Mouse (Mus musculus): ENCODE data around the gene Bbc3.

Gene Bbc3

GRCm38 (mm10) chr7:16315222-16315759, 7.1 kb downstream of the Bbc3 start:
- DNase-seq (ENCODE audit: low spot score) = no peak

- DNase-seq (ENCODE audit: low spot score) = no peak
Measured at GRCm38 (mm10) chr7:16317094-16317493, 8.9 kb downstream of the Bbc3 start.

GRCm38 (mm10) chr7:16319216-16319615, 11.0 kb downstream of the Bbc3 start:
- no peak for DNase-seq (ENCODE audit: low spot score)

DNA sequence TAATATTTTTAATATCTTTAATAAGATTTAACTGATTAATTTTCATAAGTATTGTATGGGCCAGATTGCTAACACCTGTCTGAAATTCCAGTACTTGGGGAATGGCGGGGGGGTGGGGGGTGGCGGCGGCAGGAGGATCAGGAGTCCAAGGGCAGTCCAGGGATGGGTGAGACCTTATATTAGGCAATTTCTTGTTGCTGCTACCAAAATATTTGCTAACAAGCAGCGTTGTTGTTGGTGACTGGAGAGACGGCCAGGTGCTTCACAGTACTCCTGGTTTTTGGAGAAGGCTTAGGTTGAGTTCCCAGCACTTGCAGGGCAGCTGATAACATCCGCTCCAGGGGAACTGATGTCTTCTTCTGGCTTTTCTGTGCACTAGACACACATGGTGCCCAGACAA, 12.3 kb downstream of the Bbc3 start:
- DNase-seq (ENCODE audit: low spot score) = no peak

GRCm38 (mm10) chr7:16324661-16325060, 16.5 kb downstream of the Bbc3 start:
- DNase-seq (ENCODE audit: low spot score) = no peak

- DNase-seq (ENCODE audit: low spot score) = peak; percentile 57
Measured at GRCm38 (mm10) chr7:16325920-16326606, 17.9 kb downstream of the Bbc3 start.

DNA sequence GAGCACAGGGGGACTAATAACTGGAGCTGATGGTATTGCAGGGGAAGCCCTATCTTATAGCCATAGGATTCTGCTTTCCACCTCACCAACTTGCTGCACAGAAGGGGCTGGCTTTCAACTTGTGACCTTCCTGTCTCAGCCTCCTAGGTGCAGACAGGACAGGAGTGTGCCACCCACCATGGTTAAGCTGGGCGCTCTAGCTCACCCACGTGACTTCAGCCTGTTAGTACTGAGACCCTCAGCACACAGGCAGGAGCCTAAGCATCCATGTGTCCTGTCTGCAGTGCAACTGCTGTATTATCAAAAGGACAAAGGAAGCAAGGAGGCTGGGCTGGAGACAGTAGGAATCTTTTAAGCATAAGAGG, 18.4 kb downstream of the Bbc3 start:
- no peak for DNase-seq (ENCODE audit: low spot score)

DNA sequence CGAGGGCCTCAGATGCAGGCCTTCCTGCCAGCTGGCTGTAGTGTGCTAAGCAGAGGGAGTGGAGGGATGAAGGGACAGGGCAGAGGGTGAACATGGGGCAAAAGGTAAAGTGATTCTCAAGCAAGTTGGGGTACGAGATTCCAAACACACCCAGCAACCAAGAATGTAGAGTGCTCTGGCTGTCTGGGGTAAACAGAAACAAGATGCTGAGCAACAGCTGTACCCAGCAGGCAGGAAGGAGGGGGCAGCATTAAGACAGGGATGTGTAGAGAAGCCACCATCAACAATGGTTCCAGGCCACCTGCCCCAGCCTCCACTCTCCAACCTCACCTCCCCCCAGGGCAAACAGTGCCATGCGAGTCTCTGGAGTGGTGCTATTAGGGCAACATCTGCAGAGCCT, 21.0 kb downstream of the Bbc3 start:
- DNase-seq (ENCODE audit: low spot score) = no peak

GRCm38 (mm10) chr7:16337733-16338132, 29.5 kb downstream of the Bbc3 start:
- DNase-seq (ENCODE audit: low spot score) = no peak

GRCm38 (mm10) chr7:16344598-16344997, 36.4 kb downstream of the Bbc3 start:
- no peak for DNase-seq (ENCODE audit: low spot score)

DNA sequence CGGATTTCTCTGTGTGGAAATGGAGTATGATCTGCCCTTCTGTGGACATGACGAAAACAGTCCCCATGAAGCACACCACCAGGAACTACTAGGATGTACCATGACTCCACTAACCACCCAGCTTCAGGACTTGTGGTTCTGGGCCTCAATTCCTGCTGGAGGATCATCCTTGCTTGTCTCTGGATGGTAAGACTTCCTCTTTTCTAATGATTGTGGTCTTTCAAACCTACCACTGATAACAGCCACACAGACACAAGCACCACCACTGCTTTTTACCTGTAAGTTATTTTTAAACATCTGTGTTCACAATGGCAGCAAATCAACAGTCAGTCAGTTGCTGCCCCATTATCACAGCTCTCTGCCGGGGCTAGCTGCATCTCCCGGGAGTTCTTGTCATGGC, 37.1 kb downstream of the Bbc3 start:
- DNase-seq (ENCODE audit: low spot score) = no peak

DNA sequence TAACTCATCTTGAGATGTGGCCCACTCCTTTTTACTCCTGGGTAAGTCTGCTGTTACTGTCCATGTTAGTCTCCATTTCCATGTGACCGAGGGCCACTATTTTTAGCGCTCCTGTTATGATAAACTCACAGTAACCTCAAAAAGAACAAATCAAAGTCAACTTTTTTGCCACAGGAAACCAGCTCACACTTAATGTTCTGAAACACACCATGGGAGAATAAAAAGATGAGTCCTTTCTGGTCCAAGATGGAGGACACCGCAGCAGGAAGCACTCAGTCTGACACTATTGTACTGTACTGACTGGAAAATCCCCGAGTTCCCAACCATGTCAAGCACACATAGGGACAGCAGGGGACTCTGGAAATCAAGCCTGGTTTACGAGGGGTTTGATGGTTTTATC, 41.8 kb downstream of the Bbc3 start:
- no peak for DNase-seq (ENCODE audit: low spot score)

DNA sequence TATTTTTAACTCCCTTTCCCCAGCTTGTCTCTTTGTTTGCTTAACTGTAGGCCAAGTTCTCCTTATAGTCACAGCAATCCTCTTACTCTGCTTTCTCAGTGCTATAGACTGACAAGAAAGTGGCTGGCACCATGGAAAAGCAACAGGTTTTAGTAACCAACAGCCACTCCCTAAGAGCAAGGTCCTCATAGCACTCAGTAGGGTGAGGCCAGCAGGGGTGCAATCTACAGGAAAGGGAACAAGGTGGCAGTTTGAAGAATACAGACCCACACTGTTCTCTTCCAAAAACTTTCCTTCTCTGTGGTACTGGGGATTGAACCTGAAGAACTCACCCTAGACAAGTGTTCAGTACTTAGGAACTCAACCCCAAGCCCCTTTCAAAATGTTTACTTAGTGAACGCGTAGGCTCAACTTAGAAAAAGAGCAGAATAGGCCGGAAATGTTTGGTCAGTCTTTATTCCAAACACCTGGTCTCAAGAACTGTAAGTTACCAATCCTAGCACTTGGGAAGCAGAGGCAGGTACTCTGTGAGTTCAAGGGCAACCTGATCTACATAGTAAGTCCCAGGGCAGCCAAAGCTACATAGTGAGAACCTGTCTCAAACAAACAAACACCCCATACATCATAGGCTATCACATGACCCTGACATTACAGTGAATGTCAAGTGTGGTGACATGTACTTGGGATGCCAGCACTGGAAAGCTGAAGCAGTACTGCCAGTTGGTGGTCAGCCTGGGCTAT, 47.8 kb downstream of the Bbc3 start:
- DNase-seq (ENCODE audit: low spot score) = no peak

DNA sequence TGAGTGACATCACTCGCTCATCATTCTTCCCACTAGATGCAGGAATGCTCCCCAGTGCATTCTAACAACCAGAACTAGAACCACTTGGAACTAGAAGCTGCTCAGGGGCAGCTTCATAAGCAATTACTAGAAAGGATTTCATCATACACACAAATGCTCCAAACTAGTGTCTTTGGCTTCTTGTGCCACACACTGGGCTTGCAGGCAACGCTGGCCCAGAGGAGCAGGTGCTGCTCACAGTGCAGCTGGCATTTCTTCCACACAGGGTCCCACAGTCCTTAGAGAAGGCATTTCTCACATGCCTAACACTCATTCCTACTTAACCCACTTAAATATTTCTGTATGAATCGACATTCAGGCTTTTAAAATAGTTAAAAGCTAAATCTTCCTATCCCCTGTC, 49.4 kb downstream of the Bbc3 start:
- no peak for DNase-seq (ENCODE audit: low spot score)

DNA sequence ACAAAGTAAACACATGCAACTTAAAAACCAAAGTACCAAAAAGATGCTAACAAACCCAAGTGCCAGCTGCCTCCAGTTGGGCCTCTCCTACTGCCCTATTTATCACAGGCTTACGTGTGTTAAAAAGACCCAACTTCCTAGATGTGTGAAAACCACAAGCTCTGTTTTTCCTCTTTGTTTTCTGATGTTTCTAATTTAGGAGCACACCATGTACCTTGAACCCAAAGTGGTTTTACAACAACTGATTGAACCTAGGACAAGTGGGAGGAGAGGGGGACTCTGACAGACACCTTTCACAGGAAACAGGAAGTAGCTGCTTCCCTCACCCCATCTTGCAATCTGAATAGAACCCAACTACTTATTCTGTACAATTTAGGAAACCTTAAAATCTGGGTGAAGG, 56.1 kb downstream of the Bbc3 start:
- DNase-seq (ENCODE audit: low spot score) = no peak

DNA sequence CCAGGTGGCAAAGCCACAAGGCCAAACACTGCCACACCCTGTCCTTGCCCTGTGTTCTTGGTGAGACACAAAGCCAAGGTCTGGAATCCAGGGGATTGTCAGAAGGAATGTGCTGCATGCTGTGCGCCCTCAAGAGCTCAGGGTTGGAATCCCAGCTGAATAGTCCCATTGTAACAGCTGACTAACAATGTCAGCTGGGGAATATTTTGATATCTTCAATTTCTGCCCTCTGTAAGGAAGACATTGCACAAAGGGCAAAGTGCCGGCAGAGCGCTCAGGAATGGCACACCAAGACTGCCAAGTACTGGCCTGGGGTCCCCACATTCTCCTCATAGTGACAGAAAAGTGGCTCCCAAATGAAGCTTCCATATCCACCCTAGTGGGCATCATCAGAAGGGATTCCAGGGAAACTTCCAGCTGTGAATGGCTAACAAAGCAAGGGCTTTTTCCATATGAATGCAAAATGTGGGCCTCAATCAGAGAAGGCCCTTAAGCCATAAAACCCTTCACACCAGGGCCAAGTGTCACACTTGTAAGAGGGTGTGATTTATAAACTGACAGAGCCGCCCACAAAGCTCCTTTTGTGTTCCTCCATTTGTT, 56.8 kb downstream of the Bbc3 start:
- no peak for DNase-seq (ENCODE audit: low spot score)

- no peak for DNase-seq (ENCODE audit: low spot score)
Measured at GRCm38 (mm10) chr7:16366133-16366646, 58.0 kb downstream of the Bbc3 start.

DNA sequence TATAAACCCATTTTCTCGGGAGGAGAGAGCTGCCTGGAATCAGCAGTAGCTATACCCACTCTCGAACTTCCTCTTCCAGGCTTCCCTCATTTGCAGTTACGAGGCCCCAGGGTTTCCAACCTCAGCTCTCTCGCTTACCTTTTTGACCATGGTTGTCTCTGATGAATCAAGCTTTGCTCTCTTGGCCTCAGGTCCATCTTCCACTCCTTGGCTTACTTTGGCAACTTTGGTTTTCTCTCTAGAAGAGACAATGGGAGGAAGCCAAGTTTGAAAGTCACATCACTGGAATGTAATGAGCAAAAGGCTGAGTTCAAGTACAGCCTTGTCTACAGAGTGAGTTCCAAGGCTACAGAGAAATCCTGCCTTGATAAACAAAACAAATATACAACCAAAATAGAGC, 58.5 kb downstream of the Bbc3 start:
- no peak for DNase-seq (ENCODE audit: low spot score)
